Mouse (Mus musculus) small intestine, adult 2 months (tissue): ENCODE data around the gene Tmem30c.

ENCODE experiments used
- CTCF ChIP-seq: fragments of 200-500 bp; IDR thresholded peaks from 2 replicates; pipeline ENCODE4 v1.5.1; 2012; ENCODE audit warnings: low read depth, mild to moderate bottlenecking, control low read depth, inconsistent platforms, low read length, moderate library complexity, mixed read lengths; ENCODE audit not compliant: insufficient replicate concordance, insufficient read length; ENCODE audit errors: extremely low read depth
- POLR2A ChIP-seq: fragments of 200-500 bp; IDR thresholded peaks from 2 replicates; pipeline ENCODE4 v1.6.1; 2012; ENCODE audit warnings: low read depth, mild to moderate bottlenecking, control low read depth, inconsistent platforms, low read length, moderate library complexity

DNA sequence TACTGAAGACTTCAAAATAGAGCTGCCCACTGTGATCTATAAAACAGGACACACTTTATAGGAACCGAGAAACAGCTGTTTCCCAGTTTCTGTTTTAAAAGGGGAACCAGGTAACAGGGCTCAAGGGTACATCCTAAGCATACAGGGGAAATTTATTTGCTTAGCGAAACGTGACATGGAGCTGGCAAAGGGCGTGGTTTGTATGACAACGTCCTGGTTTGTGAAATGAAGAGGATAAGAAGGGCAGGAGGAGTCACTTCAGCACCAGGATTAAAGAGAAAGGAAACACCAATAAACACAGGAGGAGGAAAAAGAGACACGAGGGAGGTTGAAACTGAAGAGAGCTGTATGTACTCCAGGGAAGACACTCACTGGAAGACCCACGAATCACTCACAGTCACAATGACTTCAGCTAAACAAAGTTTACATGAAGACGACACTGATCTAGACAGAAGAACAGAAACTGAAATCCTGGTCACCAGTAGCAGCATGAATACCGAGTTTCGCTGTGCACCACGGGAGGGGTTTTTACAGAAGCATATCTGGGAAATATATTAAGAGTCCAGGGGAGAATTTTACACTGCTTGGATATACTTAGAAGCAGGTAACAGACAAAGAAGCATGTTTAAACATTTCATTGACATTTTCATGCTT, 44.2 kb upstream of the Tmem30c start:
- TF ChIP-seq POLR2A (no peak), CTCF (no peak)
